Mouse (Mus musculus) bone marrow, adult 2 months (tissue): ENCODE data around the gene Pdzk1.

Source experiments
- CTCF ChIP-seq: fragments of 200-500 bp; IDR thresholded peaks from 2 replicates; pipeline ENCODE4 v1.5.1; 2011; ENCODE audit warnings: low read length, control low read depth; ENCODE audit not compliant: control insufficient read depth, insufficient read depth
- POLR2A ChIP-seq: fragments of 200-500 bp; IDR thresholded peaks from 2 replicates; pipeline ENCODE4 v1.6.1; 2011; ENCODE audit warnings: low read depth, mild to moderate bottlenecking, control low read depth, low read length, borderline replicate concordance; ENCODE audit not compliant: control insufficient read depth

DNA sequence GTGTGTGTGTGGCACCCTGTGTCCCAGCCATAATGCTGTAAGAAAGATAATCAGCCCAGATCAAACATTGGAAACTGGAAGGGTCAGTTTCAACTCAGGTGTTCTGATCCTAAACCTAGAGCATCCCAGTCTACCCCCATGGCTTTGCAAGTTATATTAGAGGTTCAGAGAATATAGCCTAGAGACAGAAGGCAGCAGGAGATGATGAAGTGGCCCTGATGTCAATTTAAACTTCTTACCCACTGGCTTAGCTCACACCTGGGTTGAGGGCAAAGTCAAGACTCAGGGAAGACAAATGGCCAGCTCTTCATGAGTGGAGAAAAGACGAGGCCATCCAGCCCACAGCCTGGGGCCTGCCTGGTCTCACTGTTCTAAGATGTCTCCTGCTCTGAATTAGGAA, at the start of gene Pdzk1, which contains the start of gene Cd160:
- TF ChIP-seq POLR2A (no peak), CTCF (no peak)
